Mouse (Mus musculus) heart, adult 8-10 months (tissue): ENCODE measurements around the gene Nrf1. TPM values are rescaled to one million over a fixed set of nuclear protein-coding genes. Genes with fewer than 3 reads are reported as not detected.

ENCODE experiments used
- DNase-seq: peaks from one replicate; pipeline ENCODE4 v3.0.0; 2022; ENCODE audit warnings: low spot score
- microRNA-seq: library from miRNA; unstranded; fragments of <30 nt; microRNA quantifications from one replicate; pipeline ENCODE4 v1.2.0, GENCODE M21; 2022
- total RNA-seq, 4 experiments: library from RNA; stranded (reverse); gene quantifications; 2 replicates each; pipeline ENCODE4 v1.2.4; 2022

Gene Nrf1
- total RNA-seq, 4 experiments from 2014 or later, result 10.6 to 12.3 (median 11.3) TPM

- DNase-seq, result no peak
Measured at GRCm38 (mm10) chr6:30175225-30175917, 127.6 kb downstream of the Nrf1 start.

DNA sequence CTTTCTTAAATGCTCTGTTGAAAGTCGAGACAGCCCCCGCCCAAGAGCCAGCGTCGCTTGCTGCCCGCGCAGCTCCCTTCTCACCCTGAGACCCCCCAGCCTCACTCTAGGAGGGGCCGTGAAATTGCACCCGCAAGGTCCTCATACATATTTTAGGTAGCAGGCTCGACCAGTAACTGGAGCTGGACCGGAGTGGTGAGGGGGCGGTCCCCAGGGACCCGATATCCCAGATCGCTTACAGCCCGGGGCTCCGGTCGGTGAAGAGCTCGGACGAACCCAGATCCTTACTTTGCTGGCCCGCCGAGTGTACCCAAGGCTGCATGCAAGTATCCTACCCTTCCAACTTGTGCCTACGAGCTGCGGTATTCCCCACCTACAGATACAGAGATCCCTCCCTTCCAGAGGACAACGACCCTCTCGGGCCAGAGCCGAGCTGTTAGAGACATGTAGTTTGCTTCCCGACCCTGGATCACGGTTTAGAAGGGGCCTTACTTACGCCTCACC is 128.2 kb downstream of the Nrf1 start:
- DNase-seq, result no peak

GRCm38 (mm10) chr6:30176496-30176895 is 128.7 kb downstream of the Nrf1 start:
- no peak for DNase-seq

DNA sequence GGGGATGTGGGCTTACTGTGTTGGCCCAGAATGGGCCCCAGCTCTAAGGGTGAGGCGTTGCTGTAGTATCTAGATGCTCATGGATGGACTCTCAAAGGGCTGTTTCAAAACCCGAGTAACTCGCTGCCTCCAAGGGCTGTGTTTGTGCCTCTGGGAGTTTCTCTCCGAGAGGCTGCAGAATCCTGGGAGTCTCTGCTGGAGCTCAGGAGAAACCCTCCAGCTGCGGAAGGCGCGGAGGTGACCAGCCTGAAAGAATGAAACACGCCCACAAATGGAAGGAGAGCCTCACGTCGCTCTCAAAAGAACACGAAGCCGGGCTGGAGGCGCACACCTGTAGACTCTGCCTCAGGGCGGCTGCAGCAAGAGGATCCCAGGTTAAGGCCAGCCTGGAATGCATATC is 129.5 kb downstream of the Nrf1 start:
- no peak for DNase-seq

- DNase-seq, result no peak
Measured at GRCm38 (mm10) chr6:30178023-30178639, 130.3 kb downstream of the Nrf1 start.

- DNase-seq, result no peak
Measured at GRCm38 (mm10) chr6:30179046-30179445, 131.3 kb downstream of the Nrf1 start.

DNA sequence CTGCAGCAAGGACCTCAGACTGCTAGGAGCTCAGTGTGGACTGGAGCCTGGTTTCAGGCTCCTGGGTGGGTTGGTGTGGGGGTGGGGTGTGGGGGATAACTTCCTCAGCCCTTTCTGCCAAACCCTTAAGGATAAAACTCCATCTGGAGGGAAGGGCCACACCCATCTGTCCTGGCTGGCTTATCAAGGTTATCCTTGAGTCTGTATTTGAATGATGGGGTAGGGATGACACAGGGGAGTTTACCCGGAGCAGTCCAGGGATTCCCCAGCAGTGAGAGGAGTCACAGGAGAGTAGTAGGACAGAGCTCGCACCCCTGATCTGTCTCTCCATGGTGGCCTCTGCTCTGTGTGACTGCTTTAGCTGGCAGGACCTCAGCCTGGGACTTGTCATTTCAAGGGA is 132.5 kb downstream of the Nrf1 start:
- no peak for DNase-seq

DNA sequence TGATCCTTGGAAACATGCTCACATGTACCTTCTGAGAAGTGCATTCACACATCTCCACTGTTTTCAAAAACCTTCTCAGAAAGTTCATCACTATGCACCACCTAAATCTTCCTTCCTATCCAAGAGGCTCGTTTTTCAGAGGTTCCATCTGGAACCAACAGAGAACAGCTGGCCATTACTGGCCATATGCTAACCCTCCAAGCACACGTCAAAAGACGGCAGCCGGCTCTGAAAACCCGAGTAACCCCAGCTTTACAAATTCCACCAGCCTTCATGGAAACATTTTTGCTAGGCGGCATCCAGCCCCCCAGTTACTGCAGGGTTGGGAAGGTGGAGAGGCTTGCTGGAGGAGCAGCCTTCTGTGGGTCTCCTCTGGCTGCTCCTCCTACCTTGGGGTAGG is 134.2 kb downstream of the Nrf1 start:
- no peak for DNase-seq

DNA sequence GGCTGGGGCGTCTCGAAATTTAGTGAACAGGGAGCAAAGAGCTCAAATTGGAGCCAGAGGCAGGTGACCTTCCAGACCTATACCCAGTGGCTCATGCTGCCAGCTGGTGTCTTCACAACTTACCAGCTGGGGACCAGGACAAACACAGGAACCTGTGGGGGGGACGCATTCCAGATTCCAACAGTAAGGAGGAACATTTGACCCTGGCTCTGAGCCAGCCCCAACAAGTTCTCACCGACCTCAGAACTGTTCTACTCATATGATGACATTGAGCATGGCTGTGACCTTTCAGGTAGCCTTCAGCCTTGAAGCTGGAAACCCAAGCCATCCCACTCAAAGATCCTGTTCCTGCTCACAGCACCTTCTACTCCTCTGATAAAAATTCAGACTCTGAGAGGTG is 135.8 kb downstream of the Nrf1 start:
- DNase-seq, result no peak

- DNase-seq, result no peak
Measured at GRCm38 (mm10) chr6:30195656-30196055, 147.9 kb downstream of the Nrf1 start.

- DNase-seq, result no peak
Measured at GRCm38 (mm10) chr6:30196143-30196542, 148.4 kb downstream of the Nrf1 start.

Small RNAs within 50 kb of the gene (microRNA-seq; reads per million reads assigned to microRNA genes)
- 19.6 reads per million, percentile 35 among the genes with 10 or more reads in this experiment for gene Mir182
- 27.7 reads per million, percentile 42 among the genes with 10 or more reads in this experiment for gene Mir183
- not detected for gene Mir96

Other genes with a start within 250 kb of the Nrf1 start
- gene Strip2, start 131.0 kb upstream of the Nrf1 start, total RNA-seq, result 10 to 100 TPM; 51.6 to 63.6 (median 58.9) TPM